Mouse (Mus musculus) layer of hippocampus, adult 18-20 months (tissue): ENCODE measurements around the gene Olfr679. TPM values are rescaled to one million over a fixed set of nuclear protein-coding genes. Genes with fewer than 3 reads are reported as not detected.
"Not testable (repeated sequence)": the region's sequence is repeated elsewhere in the genome, so short reads cannot be mapped to it uniquely, and the experiment has no call there.

Source experiments
- DNase-seq, 2 experiments: peaks; one replicate each; pipeline ENCODE4 v3.0.0; 2022; ENCODE audit warnings: low spot score in 2 of 2
- long read RNA-seq: library from polyadenylated mRNA; stranded (forward); transcript quantifications from one replicate; pipeline ENCODE4 v2.0.0, GENCODE M21; 2021
- total RNA-seq, 2 experiments: library from RNA; stranded (reverse); gene quantifications; 2 replicates each; pipeline ENCODE4 v1.2.3; 2021

The Olfr679 gene
- total RNA-seq, result not detected
- long read RNA-seq, result 0 reads

- no peak for DNase-seq
These were observed at the start of gene Olfr679 for GRCm38 (mm10) chr7:105080905-105081304. Gene Olfr679, plus strand, starts transcription at chr7:105081205.

GRCm38 (mm10) chr7:105032398-105032797, 48.6 kb upstream of the Olfr679 start, which contains the start of gene Olfr676:
Gene Olfr676, plus strand, starts transcription at chr7:105032698.
- DNase-seq, result no peak

DNA sequence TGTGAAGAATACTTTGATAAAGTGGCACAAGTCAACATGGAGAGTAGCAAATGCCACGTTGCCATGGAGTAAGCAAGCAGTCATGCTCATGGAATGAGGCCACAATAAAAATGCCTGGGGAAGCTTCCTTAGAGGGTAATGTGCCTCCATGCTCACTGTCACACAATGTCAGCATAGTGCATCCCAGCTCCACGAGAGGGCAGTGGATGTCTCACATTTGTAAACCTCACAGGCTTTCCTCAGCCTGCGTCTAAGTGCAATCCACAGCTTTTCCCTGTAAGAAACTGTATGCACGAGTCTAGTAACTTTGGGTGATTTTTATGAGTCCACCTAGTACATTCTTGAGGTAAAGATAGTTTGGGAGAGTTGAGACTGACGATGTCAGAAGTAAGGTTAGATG, 47.2 kb upstream of the Olfr679 start:
- not testable (repeated sequence) for DNase-seq

DNA sequence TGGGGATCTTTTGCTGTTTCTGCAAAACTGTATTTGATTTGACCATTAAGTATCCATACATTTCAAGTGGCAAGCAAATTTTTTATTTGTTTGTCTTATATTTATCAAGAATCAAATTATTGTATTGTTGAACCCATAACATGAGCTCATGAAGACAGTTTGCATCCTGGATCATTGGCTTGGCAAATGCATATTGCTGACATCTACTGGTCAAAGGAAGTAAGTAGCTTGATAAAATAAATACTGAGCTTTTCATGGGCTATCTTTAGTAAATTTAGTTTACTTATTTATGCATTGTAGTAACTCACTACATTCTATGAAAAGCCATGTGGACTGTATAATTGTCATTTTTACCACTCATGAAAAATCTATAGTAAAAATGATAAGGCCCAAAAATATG, 22.1 kb upstream of the Olfr679 start:
- DNase-seq, result no peak

- DNase-seq, result no peak
These were observed 16.8 kb upstream of the Olfr679 start, which contains the start of gene Olfr678 for GRCm38 (mm10) chr7:105064175-105064574. Gene Olfr678, plus strand, starts transcription at chr7:105064475.

DNA sequence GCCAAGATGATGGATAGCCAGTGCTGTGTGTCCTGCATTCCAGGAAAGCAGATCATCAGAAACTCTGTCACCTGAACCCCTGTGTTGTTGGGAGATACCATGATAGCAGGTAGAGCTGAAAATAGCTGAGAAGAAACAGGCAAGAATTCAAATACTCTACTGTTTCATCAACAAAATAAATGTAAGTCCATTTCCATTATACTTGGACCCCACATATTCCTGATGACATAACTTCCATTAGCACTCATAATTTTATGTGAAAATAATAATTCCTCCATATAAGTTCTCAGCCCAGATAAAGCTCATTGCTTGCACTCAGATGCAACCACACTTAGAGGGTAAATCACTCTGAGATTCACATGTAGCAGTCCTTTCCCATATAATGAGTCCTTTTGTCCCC, 11.7 kb downstream of the Olfr679 start, which contains the start of gene Olfr680-ps1:
Gene Olfr680-ps1 (minus strand): TSS at position 101 of the 400 bp plus-strand sequence.
- not testable (repeated sequence) for DNase-seq

GRCm38 (mm10) chr7:105116536-105116935, 35.5 kb downstream of the Olfr679 start, which contains the start of gene Olfr681:
Gene Olfr681, plus strand, starts transcription at chr7:105116836.
- DNase-seq, result no peak

Other genes starting within 250 kb of the Olfr679 start
- not detected for gene Usp17lb, start 238.6 kb upstream of the Olfr679 start, total RNA-seq
- not detected for gene Usp17la, start 224.2 kb upstream of the Olfr679 start, total RNA-seq
- gene Olfr665, start 203.2 kb upstream of the Olfr679 start, total RNA-seq, result not detected
- gene Olfr666, start 185.3 kb upstream of the Olfr679 start, total RNA-seq, result not detected
- not detected for gene Olfr667, start 159.7 kb upstream of the Olfr679 start, total RNA-seq
- gene Olfr668, start 153.1 kb upstream of the Olfr679 start, total RNA-seq, result not detected
- not detected for gene Olfr669, start 147.0 kb upstream of the Olfr679 start, total RNA-seq
- not detected for gene Olfr670, start 118.6 kb upstream of the Olfr679 start, total RNA-seq
- not detected for gene Olfr671, start 102.1 kb upstream of the Olfr679 start, total RNA-seq
- not detected for gene Olfr672, start 79.2 kb upstream of the Olfr679 start, total RNA-seq
- gene Olfr675, start 52.7 kb upstream of the Olfr679 start, total RNA-seq, result not detected
- gene Olfr676, start 48.5 kb upstream of the Olfr679 start, total RNA-seq, result not detected
- gene Olfr677, start 29.8 kb upstream of the Olfr679 start, total RNA-seq, result not detected
- gene Olfr678, start 16.7 kb upstream of the Olfr679 start, total RNA-seq, result not detected
- gene Olfr680-ps1, start 11.6 kb downstream of the Olfr679 start, total RNA-seq, result not detected
- gene Olfr681, start 35.6 kb downstream of the Olfr679 start, total RNA-seq, result not detected
- not detected for gene Olfr683, start 65.8 kb downstream of the Olfr679 start, total RNA-seq
- gene Olfr684, start 82.4 kb downstream of the Olfr679 start, total RNA-seq, result not detected
- not detected for gene Olfr685, start 104.8 kb downstream of the Olfr679 start, total RNA-seq
- not detected for gene Olfr686, start 126.3 kb downstream of the Olfr679 start, total RNA-seq
- not detected for gene Olfr688, start 206.9 kb downstream of the Olfr679 start, total RNA-seq
- gene Olfr689, start 230.0 kb downstream of the Olfr679 start, total RNA-seq, result not detected